20 mouse cellular contexts compared by ENCODE assay signal in genomic region chr5:73218065-73218464, GRCm38 (mm10). TPM values are rescaled to one million over a fixed set of nuclear protein-coding genes. Genes with fewer than 3 reads are reported as not detected.
DNase-seq lines count a peak whose midpoint lies in the region; TF ChIP-seq lines count a peak whose summit lies in the region.
"Had no signal": no experiment of that assay in that cellular context is flagged by ENCODE, and none has a peak within 500 bp of the region (broad histone marks: within the 10 kb centered on the region; RNA-seq: fewer than 3 reads in every experiment).

No protein-coding gene starts in this region.

- peak overlapping the region; percentile 65 for H3K27ac ChIP-seq in ES-Bruce4 (ENCODE audit: insufficient read depth, low read length)
- H3K27ac ChIP-seq: embryonic facial prominence, embryonic 13.5 days; embryonic facial prominence, embryonic 15.5 days; forebrain, embryonic 10.5 days; forebrain, embryonic 12.5 days had no signal

- TF ChIP-seq EP300 in ES-Bruce4 (IDR thresholded peaks at IDR 0.05; ENCODE audit: insufficient read depth, low read depth, low read length) = no peak

- TF ChIP-seq CTCF in ES-Bruce4 (IDR thresholded peaks at IDR 0.05; ENCODE audit: low read depth, low read length) = no peak

- H3K9ac ChIP-seq in ES-Bruce4 (ENCODE audit: low read depth, poor library complexity, severe bottlenecking) = no peak overlapping the region
- H3K9ac ChIP-seq: embryonic facial prominence, embryonic 13.5 days; embryonic facial prominence, embryonic 15.5 days; forebrain, embryonic 12.5 days had no signal

- intact Hi-C loops in heart, postnatal 36 days (cut with DNase I) = no loop called here

- no peaks in the 10 kb centered on the region for H3K27me3 ChIP-seq in ES-Bruce4 (ENCODE audit: control insufficient read depth, insufficient read depth, low read length, poor library complexity, severe bottlenecking)
- H3K27me3 ChIP-seq: embryonic facial prominence, embryonic 13.5 days; embryonic facial prominence, embryonic 15.5 days; forebrain, embryonic 12.5 days; Patski had no signal

- no peaks in the 10 kb centered on the region for H3K9me3 ChIP-seq in ES-Bruce4 (replicated peaks; ENCODE audit: control insufficient read depth, insufficient read depth, low read length, poor library complexity, severe bottlenecking)
- H3K9me3 ChIP-seq: embryonic facial prominence, embryonic 13.5 days; embryonic facial prominence, embryonic 15.5 days; forebrain, embryonic 10.5 days; forebrain, embryonic 12.5 days; G1E had no signal

- TF ChIP-seq POLR2A in ES-Bruce4 (IDR thresholded peaks at IDR 0.05; ENCODE audit: insufficient read depth, low read length) = no peak

- peak; percentile 61 for DNase-seq in ES-CJ7 (ENCODE audit: low read depth, low spot score)
- peak; percentile 59 for DNase-seq in R1 (ENCODE audit: low read depth, low spot score)
- no peak for DNase-seq in adrenal gland, adult 2 months
- DNase-seq in heart, postnatal 36 days = no peak
- DNase-seq: adrenal gland, adult 8-10 months; adrenal gland, postnatal 14 days; adrenal gland, postnatal 36 days; cerebellum, adult 11-12 months; cerebellum, adult 2 months; cerebellum, adult 9-10 months; cerebellum, postnatal 10 days; cerebellum, postnatal 25 days had no signal

- no peaks in the 10 kb centered on the region for H3K36me3 ChIP-seq in ES-Bruce4 (ENCODE audit: control insufficient read depth, insufficient read depth, low read length, poor library complexity, severe bottlenecking)

- H3K4me1 ChIP-seq in ES-Bruce4 (ENCODE audit: control insufficient read depth, insufficient read depth, low read length) = peaks cover 2% of the 10 kb centered on the region
- H3K4me1 ChIP-seq: embryonic facial prominence, embryonic 13.5 days; forebrain, embryonic 12.5 days had no signal

- H3K4me3 ChIP-seq in ES-Bruce4 (ENCODE audit: low read depth, low read length) = no peak overlapping the region
- H3K4me3 ChIP-seq: embryonic facial prominence, embryonic 13.5 days; embryonic facial prominence, embryonic 15.5 days; erythroblast, embryonic 14.5 days; forebrain, embryonic 10.5 days; forebrain, embryonic 12.5 days had no signal

RNA-seq across cellular contexts. Expression of gene Fryl, which starts 38.4 kb away (rescaled TPM):
- polyA plus RNA-seq in ES-Bruce4 (2011; ENCODE audit: insufficient read depth, insufficient read length, low read depth, missing spikeins) = 94.8 and 101 TPM in 2 replicates
- total RNA-seq in adrenal gland, adult 2 months (2021) = 10 to 100 TPM; 31.5 to 43.3 TPM
- 40.7 and 41.3 TPM in 2 replicates for polyA plus RNA-seq in adrenal gland, adult 2 months (2012; rRNA removed)
- total RNA-seq in heart, postnatal 36 days (2021) = 10 to 100 TPM; 37.6 to 45.2 TPM

Comparison
In these comparisons a context has a peak if more than half of its experiments do, and no peak if none do; other contexts are left out.
1. DNase-seq: peak in ES-CJ7 (single experiment) and R1 (single experiment); none in adrenal gland, adult 2 months (single experiment) and heart, postnatal 36 days (0 of 2).